Mouse (Mus musculus) naive thymus-derived CD4-positive, alpha-beta T cell, adult 2 months (primary cell): Measurements from ENCODE around the gene Tdgf1.
A peak's percentile ranks its signal among the peaks of the same experiment; 100 is the strongest.

Experiments used
- DNase-seq: peaks from one replicate; pipeline ENCODE4 v3.0.0-alpha.2; 2011; ENCODE audit warnings: low read depth

Tdgf1 gene

GRCm38 (mm10) chr9:110953550-110954461 is 7.8 kb upstream of the Tdgf1 start:
- peak; percentile 81 for DNase-seq

DNA sequence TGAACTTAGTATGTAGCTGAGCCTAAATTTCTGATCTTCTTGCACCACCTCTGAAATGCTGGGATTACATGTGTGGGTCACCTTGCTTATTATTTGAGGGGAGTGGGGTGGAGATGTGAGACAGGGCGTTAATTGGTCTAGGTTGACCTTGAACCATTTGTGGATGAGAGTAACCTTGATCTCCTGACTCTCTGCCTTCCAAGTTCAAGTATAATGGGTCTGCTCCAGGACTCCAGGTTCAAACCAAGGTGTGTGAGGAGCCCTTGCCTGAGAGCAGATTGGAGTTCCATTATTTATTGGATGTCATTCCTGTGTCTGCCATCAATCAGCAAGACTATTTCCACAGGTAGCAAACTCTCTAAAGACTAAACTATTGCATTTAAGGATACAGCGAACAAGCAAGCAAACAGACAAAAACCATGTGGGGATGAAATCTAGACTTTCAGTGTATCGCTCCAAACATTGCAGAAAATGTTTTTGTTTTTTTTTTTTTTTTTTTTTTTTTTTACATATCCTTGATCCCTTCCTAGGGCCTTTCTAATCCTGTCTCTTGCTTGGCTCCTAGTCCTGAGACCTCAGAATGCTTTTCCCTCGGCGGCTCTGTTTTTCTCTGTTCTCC is 7.1 kb upstream of the Tdgf1 start:
- no peak for DNase-seq

GRCm38 (mm10) chr9:110952398-110952797 is 6.4 kb upstream of the Tdgf1 start:
- DNase-seq, result no peak

DNA sequence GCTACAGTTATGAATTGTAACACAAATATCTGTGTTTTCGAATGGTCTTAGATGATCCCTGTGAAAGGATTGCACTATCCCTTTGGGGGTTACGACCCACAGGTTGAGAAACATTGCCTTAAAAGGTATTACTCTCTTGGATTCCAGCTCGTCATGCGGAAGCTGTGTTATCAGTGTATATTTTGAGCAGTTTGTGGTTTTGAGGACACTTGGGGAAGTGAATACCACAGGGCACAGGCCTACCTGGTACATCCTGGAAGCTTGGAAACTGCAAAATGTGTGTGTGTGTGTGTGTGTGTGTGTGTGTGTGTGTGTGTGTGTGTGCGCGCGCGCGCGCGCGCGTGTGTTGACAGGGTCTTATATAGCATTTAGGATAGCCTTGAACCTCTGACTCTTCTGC is 5.9 kb upstream of the Tdgf1 start:
- DNase-seq, result no peak

- no peak for DNase-seq
Measured at GRCm38 (mm10) chr9:110951397-110951796, 5.4 kb upstream of the Tdgf1 start, which contains the start of gene Lrrc2. Lrrc2 (plus strand) TSS chr9:110951545.

GRCm38 (mm10) chr9:110950109-110950508 is 4.2 kb upstream of the Tdgf1 start:
- DNase-seq, result no peak

DNA sequence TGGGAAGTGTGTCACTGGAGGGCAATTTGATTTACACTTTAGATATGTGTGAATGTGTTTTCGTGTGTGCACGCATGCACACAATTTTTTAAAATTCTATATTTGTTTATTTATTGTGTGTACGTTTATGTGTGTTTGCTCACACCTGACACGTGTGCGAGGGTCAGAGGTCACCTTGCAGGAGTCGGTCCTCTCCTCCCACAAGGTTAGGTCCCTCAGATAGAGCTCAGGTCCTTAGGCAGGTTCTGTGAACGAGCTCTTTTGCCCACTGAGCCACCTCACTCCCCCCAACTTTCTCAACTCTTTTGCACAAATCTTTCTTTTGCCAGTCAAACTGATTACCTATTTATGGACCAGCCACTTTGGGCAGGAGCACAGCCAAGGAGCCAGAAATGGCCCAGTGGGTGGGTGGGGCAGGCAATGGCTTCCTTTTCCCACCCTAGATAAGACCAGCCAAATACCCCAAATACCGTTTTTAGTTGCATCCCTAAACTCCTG is 2.9 kb upstream of the Tdgf1 start:
- DNase-seq, result no peak

GRCm38 (mm10) chr9:110947900-110948299 is 1.9 kb upstream of the Tdgf1 start:
- no peak for DNase-seq

GRCm38 (mm10) chr9:110947261-110947661 is 1.3 kb upstream of the Tdgf1 start:
- DNase-seq, result no peak

DNA sequence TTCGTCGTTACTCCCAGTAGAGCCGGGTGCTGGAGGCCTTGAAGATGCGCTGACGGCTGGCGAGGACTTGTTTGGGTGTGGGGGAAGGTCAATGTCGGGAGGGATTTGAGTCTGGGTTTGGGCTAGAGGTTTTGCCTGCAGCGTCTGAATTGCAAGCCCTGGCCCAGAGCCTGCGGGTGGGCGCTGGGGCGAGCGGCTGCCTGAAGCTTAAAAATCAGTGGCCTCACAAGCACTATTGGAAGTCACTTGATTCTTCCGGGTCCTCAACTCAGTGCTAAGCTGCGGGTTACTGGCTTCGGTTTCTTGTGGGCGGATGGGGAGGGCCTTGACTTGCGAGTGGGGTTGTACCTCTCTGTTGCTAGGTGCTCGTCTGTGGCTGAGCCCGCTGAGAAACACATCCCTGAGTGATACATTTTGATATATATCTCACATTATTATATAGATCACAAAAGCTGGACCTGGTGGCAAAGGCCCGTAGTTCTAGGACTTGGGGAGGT is 638 bp upstream of the Tdgf1 start:
- DNase-seq, result peak; percentile 89

DNA sequence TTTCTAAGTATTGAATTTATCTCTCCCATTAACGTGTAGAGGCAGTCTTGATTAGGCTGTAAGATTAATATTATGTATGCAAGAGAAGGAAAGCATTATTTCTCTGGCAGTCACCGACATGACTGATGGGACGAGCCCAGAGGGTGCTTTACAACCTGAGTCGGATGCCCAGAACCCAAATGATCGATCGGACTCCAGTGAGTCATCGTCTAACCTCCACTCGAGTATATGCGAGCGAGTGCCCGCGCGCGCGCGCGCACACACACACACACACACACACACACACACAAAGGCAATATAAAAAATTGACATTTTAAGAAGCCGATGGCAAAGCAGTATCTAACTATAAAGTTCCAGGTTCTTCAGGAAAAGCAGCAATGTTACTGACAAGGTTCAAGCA is 615 bp downstream of the Tdgf1 start:
- no peak for DNase-seq

- peak; percentile 77 for DNase-seq
Measured at GRCm38 (mm10) chr9:110944265-110944664, 1.7 kb downstream of the Tdgf1 start.

- peak; percentile 60 for DNase-seq
Measured at GRCm38 (mm10) chr9:110937506-110938490, 8.2 kb downstream of the Tdgf1 start.

DNA sequence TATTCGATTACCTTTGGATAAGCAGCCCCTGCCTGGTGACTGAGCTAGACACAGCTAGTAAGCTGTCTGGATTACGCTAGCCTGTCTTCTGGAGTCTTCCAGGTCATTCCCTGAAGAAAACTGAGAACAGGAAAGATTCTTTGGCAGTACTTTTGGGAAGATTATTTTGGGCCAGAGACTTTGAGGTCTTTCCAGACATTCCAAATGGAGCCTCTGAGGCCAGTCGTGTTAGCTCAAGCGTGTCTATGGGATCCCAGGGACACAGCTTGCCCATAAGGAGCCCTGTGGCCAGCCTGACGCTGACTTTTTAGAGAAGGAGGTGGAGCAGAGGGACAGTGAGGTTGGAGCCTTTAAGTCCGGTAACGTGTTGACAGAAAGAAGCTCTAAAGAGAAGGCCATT is 10.0 kb downstream of the Tdgf1 start:
- DNase-seq, result no peak

- DNase-seq, result no peak
Measured at GRCm38 (mm10) chr9:110933850-110934437, 12.0 kb downstream of the Tdgf1 start.

DNA sequence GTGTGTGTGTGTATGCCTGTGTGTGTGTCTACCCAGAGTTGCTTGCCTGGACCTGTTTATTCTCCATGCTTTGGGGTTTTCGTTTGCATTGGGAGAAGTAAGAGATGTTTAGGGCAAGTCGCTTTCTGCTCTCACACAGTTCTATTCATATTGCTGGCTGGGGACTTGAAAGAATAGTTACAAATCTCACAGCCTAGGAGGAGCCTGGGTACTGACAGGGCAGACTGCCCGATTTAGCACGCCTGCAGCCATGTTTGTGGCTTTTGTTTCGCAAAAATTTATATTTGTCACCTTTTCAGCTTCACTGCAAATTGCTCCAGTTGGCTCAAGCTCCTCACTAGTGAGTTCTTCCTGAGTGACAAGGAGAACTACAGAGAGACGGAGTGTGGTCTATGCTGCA is 14.4 kb downstream of the Tdgf1 start:
- no peak for DNase-seq

DNA sequence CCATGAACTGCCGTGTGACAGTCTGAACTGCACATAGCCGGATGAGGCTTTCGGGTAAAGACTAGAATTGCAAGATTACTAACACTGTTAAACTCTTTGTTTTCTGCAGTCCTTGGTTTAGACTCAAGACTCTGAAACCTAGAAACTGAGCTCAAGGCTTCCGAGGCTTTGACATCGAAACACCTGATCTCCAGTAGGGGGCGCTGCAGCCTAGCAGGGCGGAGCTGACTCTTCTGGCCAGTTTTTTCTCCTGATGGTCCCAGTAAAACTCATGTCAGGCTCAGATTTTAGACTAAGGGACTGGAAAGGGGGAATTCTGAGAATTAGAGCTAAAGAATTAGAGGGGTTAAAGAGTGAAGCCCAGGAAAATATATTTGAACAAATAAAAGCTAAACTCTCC is 23.2 kb downstream of the Tdgf1 start:
- peak; percentile 89 for DNase-seq

GRCm38 (mm10) chr9:110920665-110921419 is 25.1 kb downstream of the Tdgf1 start:
- peak; percentile 68 for DNase-seq

DNA sequence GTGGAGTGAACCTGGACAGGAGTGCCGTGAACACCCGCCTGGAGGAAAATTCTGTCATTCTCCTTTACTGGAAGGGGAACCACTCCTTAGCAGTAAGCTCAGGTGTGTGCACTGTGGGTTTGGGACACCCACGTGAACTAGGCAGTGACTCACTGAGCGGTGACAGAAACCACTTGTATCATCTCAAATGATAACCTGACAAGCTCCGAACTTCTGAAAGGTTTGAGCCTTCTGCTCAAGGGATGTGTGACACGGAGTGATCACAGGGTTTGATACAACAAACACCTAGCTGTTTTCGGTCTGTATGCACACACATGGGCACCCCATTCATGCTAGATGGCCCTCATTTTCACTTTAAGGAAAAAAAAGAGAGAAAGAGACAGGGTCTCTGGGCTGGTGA is 29.2 kb downstream of the Tdgf1 start, which contains the start of gene Fam240a:
Gene Fam240a (minus strand): TSS at position 76 of the 400 bp plus-strand sequence.
- peak; percentile 81 for DNase-seq

- DNase-seq, result no peak
Measured at GRCm38 (mm10) chr9:110915466-110915865, 30.5 kb downstream of the Tdgf1 start.
